Mouse (Mus musculus) embryo, embryonic 11 days (tissue): ENCODE measurements around the gene C2cd4c.

Source experiments
- DNase-seq: peaks from one replicate; pipeline ENCODE4 v3.0.0-alpha.2; 2015

C2cd4c gene

GRCm38 (mm10) chr10:79611296-79611695, 2.5 kb downstream of the C2cd4c start:
- no peak for DNase-seq

DNA sequence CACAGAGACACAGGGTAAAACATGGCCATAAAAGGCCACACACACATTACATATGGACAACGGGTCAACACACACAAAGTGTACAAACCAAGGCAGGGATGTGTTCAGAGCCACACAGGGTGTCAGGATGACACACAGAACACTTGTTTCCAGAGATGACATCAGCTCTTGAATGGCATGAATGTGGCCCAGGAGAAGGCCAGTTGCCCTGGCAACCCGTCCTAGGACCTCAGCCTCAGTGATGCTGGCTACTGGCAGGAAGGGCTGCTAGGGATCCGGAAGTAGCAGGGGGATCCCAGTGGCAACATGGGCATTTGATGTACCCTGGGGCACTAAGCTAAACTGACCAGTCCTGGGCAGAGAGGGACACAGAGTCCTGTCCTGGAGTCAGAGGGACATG, 4.5 kb downstream of the C2cd4c start:
- no peak for DNase-seq

GRCm38 (mm10) chr10:79607892-79608291, 5.9 kb downstream of the C2cd4c start:
- DNase-seq, result no peak

GRCm38 (mm10) chr10:79606537-79606936, 7.3 kb downstream of the C2cd4c start:
- DNase-seq, result no peak

GRCm38 (mm10) chr10:79597936-79598230, 15.9 kb downstream of the C2cd4c start:
- no peak for DNase-seq

- peak; percentile 10 for DNase-seq
These were observed 16.5 kb downstream of the C2cd4c start for GRCm38 (mm10) chr10:79597051-79597935.

- DNase-seq, result no peak
These were observed 18.3 kb downstream of the C2cd4c start for GRCm38 (mm10) chr10:79595590-79595929.

DNA sequence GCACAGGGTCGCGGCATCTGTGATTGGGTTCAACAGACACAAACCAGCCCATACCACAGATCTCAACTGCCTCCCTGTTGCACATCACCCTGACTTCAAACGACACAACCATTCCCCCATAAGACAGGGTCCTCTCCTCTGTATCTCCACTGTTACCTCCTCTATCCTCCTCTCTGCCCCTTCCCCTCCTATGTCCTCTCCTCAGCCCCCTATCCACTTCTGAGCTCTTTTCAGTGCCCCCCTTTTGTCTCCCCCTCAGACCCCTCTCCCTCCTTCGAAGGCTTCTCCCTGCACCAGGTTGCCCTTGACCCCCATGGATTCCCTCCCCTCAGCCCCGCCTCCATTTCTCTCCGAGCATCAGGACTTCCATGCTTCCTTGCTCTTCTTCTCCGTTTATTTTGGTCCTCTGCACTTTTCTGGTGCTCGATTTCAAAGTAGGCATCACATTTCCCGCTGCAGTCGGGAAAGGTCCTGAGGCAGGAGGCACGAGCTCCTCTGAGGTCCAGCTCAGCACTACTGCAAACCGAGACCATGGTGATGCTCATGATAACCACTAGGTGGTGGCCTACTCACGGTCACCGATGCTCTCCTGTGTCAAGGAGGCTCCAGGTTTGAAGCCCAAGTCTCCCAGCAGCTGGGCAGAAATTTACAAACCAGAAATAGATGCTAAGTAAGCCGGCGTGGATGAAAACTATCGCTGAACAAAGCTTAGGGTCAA, 18.8 kb downstream of the C2cd4c start:
- DNase-seq, result peak; percentile 88

- no peak for DNase-seq
These were observed 19.7 kb downstream of the C2cd4c start for GRCm38 (mm10) chr10:79594111-79594510.

- DNase-seq, result no peak
These were observed 23.1 kb downstream of the C2cd4c start for GRCm38 (mm10) chr10:79590702-79591101.

- no peak for DNase-seq
These were observed 26.1 kb downstream of the C2cd4c start for GRCm38 (mm10) chr10:79587752-79588126.

GRCm38 (mm10) chr10:79587061-79587751, 26.6 kb downstream of the C2cd4c start, which contains the start of gene Theg:
Theg (minus strand) TSS chr10:79587331.
- no peak for DNase-seq

DNA sequence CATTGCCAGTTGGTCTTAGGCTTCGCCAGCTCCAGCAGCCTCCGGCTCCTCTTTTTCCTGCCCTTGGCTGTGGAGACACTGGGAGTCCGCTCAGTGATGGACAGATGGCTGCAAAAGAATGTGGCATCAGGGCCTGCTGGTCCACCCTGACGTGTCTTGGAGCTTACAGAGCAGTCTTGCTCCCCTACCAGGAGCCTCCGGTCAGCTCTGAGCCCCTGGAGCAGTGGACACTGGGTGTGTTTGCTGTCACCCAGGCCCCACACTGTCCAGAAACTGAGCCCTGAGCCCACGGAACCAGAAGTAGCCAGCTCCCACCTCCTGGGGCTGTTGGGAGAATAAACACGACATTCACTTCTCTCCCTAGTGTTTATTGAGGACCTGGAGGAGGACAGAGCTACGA, 27.6 kb downstream of the C2cd4c start:
- no peak for DNase-seq

DNA sequence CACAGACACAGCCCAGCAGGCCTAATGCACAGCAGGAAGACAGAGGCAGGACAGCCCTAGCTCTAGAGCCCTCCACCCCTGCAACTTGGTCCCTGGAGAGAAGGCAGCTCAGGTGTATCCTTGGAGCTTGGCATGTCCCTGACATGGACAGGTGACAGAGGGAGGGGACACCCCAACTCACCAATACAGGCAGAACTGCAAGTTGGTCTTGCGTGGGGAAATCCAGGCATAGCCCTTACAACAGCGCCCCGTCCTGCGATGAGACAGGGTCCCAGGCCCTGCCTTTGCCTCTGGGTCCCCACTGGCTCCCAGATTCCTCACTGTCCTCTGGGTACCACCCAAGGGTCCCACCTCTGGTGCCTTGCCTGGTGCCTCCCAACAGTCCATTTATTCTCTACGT, 28.1 kb downstream of the C2cd4c start:
- DNase-seq, result no peak

GRCm38 (mm10) chr10:79585136-79585535, 28.7 kb downstream of the C2cd4c start:
- no peak for DNase-seq

DNA sequence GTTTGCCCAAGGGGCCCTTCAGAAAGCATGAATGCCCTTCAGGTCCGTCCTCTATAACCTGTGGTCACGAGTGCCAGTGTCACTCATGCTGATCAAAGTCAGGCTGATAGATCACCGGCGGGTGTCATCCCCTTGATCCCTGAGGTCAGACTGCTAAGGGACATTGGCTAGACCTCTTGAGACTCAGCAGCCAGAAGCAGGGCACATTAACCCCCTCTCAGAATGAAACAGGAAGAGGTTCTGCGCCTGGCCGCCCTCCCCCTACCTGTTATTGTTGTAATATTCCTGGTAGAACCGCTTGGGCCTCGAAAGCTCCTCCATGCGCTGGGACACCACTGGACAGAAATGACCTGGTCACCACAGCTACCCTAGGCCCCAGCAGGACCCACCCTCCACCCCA, 29.4 kb downstream of the C2cd4c start:
- no peak for DNase-seq

- DNase-seq, result no peak
These were observed 29.8 kb downstream of the C2cd4c start for GRCm38 (mm10) chr10:79584021-79584420.

GRCm38 (mm10) chr10:79581501-79581900, 32.3 kb downstream of the C2cd4c start:
- no peak for DNase-seq

GRCm38 (mm10) chr10:79580811-79581210, 33.0 kb downstream of the C2cd4c start:
- DNase-seq, result peak; percentile 68

DNA sequence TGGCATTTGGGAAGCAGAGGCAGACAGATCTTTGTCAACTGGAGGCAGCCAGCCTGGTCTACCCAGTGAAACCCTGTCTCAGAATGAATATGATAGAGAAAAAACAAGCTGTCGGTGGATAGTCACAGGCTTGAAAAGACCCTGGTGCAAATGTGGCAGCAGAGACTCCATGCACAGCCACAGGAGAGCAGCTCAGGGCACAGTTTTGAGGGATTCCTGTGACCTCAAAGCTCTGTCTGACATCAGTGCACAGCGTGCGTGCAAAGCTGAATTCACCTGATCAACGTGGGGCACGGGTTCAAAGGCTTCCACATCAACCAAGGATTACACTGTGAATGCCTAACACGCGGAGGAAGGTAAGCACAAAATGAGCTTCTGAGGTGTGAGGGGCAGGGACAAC, 33.5 kb downstream of the C2cd4c start:
- DNase-seq, result no peak

DNA sequence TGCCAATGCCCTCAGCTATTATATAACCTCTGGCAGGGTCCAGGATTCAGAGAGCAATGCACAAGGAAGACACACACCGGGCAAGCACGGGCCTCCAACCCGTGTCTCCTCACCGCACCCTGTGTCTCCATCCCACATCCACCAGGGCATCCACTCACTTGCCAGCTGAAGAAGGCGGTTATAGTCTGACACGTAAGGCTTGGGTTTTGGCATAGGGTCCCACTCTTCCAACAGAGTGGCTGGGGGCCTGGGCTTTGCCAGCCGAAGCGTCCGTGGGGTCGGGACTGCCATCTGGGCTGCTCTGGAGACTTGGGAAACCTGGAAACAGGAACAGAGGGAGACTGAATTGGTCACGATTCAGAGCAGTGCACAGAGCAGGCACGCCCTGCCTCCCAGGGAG, 34.0 kb downstream of the C2cd4c start:
- DNase-seq, result no peak

GRCm38 (mm10) chr10:79578891-79579290, 34.9 kb downstream of the C2cd4c start:
- no peak for DNase-seq

GRCm38 (mm10) chr10:79578276-79578675, 35.5 kb downstream of the C2cd4c start:
- DNase-seq, result no peak

DNA sequence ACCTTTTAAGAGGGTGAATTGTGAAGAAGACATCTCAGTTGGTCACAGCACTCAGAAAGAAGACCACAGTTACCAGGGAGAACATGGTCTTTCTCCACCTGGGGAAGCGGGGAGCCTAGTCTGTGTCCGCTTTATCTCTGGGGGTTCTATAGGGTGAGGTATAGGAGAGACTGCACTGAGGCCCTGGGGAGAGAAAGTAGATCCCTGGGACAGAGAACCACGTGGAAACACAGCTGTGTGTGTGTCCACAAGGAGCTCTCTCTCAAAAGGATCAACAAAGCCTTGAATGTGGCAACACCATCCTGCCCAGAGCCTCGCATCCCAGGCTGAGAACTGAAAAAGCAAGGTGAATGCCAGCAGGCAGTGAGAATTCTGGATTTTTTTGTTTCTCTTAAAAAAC, 36.4 kb downstream of the C2cd4c start:
- no peak for DNase-seq
